Mouse (Mus musculus): ENCODE measurements around the gene Smug1. TPM values are rescaled to one million over a fixed set of nuclear protein-coding genes. Genes with fewer than 3 reads are reported as not detected.

Gene Smug1
- polyA plus RNA-seq, 1 experiment from 2014 or later: 19.5 TPM

- Histone ChIP-seq H3K4me2 (replicated peaks; ENCODE audit: low read depth, low read length) (no peak overlapping the region), H3K9ac (ENCODE audit: low read depth, low read length) (no peak overlapping the region), H3K4me3 (ENCODE audit: low read length) (no peak overlapping the region), H3K36me3 (ENCODE audit: control insufficient read depth, insufficient read depth, low read length) (peaks cover 71% of the 10 kb centered on the region), H3K4me1 (ENCODE audit: control insufficient read depth, insufficient read depth, low read length) (0 out of 2 replicates have a peak, but pooled peaks cover 12% of the 10 kb centered on the region), H3K27ac (ENCODE audit: low read depth, low read length) (no peak overlapping the region), H3K9me3 (ENCODE audit: control insufficient read depth, low read length) (no peaks in the 10 kb centered on the region), H3K27me3 (ENCODE audit: control insufficient read depth, insufficient read depth, low read length) (no peaks in the 10 kb centered on the region)
- ATAC-seq (ENCODE audit: low FRiP score, low TSS enrichment): no peak
- WGBS: 75% methylated on average over 2 of the region's 2 CpGs
Observed at GRCm38 (mm10) chr15:103193606-103194005, 26.7 kb upstream of the Smug1 start.

GRCm38 (mm10) chr15:103190531-103191462, 23.9 kb upstream of the Smug1 start:
- 26% methylated on average over 10 of the region's 10 CpGs for WGBS
- no peak overlapping the region for H3K9ac ChIP-seq (ENCODE audit: low read depth, low read length)
- H3K27me3 ChIP-seq (ENCODE audit: control insufficient read depth, insufficient read depth, low read length): no peaks in the 10 kb centered on the region
- H3K4me2 ChIP-seq (replicated peaks; ENCODE audit: low read depth, low read length): no peak overlapping the region
- no peaks in the 10 kb centered on the region for H3K9me3 ChIP-seq (ENCODE audit: control insufficient read depth, low read length)
- peak; percentile 71 for ATAC-seq (ENCODE audit: low FRiP score, low TSS enrichment)
- H3K27ac ChIP-seq (ENCODE audit: low read depth, low read length): peak overlapping the region; percentile 73; the same call in 1 of the 2 replicates
- peaks cover 43% of the 10 kb centered on the region for H3K36me3 ChIP-seq (ENCODE audit: control insufficient read depth, insufficient read depth, low read length)
- 0 out of 2 replicates have a peak, but pooled peaks cover 12% of the 10 kb centered on the region for H3K4me1 ChIP-seq (ENCODE audit: control insufficient read depth, insufficient read depth, low read length)
- H3K4me3 ChIP-seq (ENCODE audit: low read length): no peak overlapping the region

- peaks cover 36% of the 10 kb centered on the region for H3K36me3 ChIP-seq (ENCODE audit: control insufficient read depth, insufficient read depth, low read length)
- H3K27me3 ChIP-seq (ENCODE audit: control insufficient read depth, insufficient read depth, low read length): no peaks in the 10 kb centered on the region
- 0 out of 2 replicates have a peak, but pooled peaks cover 12% of the 10 kb centered on the region for H3K4me1 ChIP-seq (ENCODE audit: control insufficient read depth, insufficient read depth, low read length)
- peak; percentile 58 for ATAC-seq (ENCODE audit: low FRiP score, low TSS enrichment)
- H3K9me3 ChIP-seq (ENCODE audit: control insufficient read depth, low read length): no peaks in the 10 kb centered on the region
- no peak overlapping the region for H3K4me2 ChIP-seq (replicated peaks; ENCODE audit: low read depth, low read length)
- no peak overlapping the region for H3K4me3 ChIP-seq (ENCODE audit: low read length)
- peak overlapping the region; percentile 73; the same call in 1 of the 2 replicates for H3K27ac ChIP-seq (ENCODE audit: low read depth, low read length)
- 26% methylated on average over 7 of the region's 7 CpGs for WGBS
- H3K9ac ChIP-seq (ENCODE audit: low read depth, low read length): no peak overlapping the region
Observed at GRCm38 (mm10) chr15:103190083-103190482, 23.2 kb upstream of the Smug1 start.

GRCm38 (mm10) chr15:103187803-103188202, 20.9 kb upstream of the Smug1 start:
- no peak overlapping the region for H3K4me2 ChIP-seq (replicated peaks; ENCODE audit: low read depth, low read length)
- no peak overlapping the region for H3K9ac ChIP-seq (ENCODE audit: low read depth, low read length)
- H3K36me3 ChIP-seq (ENCODE audit: control insufficient read depth, insufficient read depth, low read length): peaks cover 17% of the 10 kb centered on the region
- H3K27ac ChIP-seq (ENCODE audit: low read depth, low read length): no peak overlapping the region
- WGBS: 51% methylated on average over 6 of the region's 6 CpGs
- H3K4me3 ChIP-seq (ENCODE audit: low read length): no peak overlapping the region
- H3K27me3 ChIP-seq (ENCODE audit: control insufficient read depth, insufficient read depth, low read length): no peaks in the 10 kb centered on the region
- H3K9me3 ChIP-seq (ENCODE audit: control insufficient read depth, low read length): no peaks in the 10 kb centered on the region
- no peak for ATAC-seq (ENCODE audit: low FRiP score, low TSS enrichment)
- H3K4me1 ChIP-seq (ENCODE audit: control insufficient read depth, insufficient read depth, low read length): peaks cover 22% of the 10 kb centered on the region

DNA sequence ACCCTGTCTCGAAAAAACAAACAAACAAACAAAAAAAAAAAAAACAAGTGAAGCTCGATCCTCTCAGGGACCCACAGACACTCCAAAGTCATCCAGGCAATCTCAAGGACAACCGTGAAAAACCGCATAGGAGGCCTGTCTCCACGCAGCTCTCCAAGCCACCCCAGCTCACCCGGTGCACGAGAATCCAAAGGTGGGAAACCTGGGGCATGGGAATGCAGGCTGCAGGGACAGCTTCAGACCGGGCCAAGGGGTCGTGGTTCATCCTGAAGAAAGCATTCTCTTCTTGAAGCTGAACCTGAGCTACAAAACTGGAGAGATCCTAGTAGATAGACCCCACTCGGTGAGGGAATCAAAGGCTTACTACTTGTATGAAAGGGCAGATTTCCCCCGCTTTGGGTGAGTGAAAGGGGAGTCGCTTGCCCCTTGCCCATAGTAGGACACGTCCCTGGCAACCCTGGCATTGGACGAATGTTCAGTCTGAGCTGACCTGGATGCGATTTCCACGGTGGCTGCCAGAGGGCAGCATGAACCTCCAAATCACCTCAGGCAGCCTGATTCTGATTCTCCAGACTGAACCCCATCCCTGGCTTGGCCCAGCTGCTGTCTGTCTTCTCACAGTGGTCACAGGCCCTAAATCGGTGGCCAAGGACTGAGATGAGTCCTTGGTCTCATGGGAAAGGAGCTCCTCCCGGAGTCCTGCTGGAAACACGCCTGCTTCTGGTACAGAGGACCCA, 18.7 kb upstream of the Smug1 start:
- peaks cover 17% of the 10 kb centered on the region for H3K4me1 ChIP-seq (ENCODE audit: control insufficient read depth, insufficient read depth, low read length)
- H3K9me3 ChIP-seq (ENCODE audit: control insufficient read depth, low read length): no peaks in the 10 kb centered on the region
- no peak overlapping the region for H3K4me2 ChIP-seq (replicated peaks; ENCODE audit: low read depth, low read length)
- no peaks in the 10 kb centered on the region for H3K36me3 ChIP-seq (ENCODE audit: control insufficient read depth, insufficient read depth, low read length)
- no peaks in the 10 kb centered on the region for H3K27me3 ChIP-seq (ENCODE audit: control insufficient read depth, insufficient read depth, low read length)
- ATAC-seq (ENCODE audit: low FRiP score, low TSS enrichment): no peak
- H3K4me3 ChIP-seq (ENCODE audit: low read length): no peak overlapping the region
- WGBS: 50% methylated on average over 19 of the region's 19 CpGs
- H3K9ac ChIP-seq (ENCODE audit: low read depth, low read length): no peak overlapping the region; the same call in 1 of the 2 replicates
- no peak overlapping the region for H3K27ac ChIP-seq (ENCODE audit: low read depth, low read length)

DNA sequence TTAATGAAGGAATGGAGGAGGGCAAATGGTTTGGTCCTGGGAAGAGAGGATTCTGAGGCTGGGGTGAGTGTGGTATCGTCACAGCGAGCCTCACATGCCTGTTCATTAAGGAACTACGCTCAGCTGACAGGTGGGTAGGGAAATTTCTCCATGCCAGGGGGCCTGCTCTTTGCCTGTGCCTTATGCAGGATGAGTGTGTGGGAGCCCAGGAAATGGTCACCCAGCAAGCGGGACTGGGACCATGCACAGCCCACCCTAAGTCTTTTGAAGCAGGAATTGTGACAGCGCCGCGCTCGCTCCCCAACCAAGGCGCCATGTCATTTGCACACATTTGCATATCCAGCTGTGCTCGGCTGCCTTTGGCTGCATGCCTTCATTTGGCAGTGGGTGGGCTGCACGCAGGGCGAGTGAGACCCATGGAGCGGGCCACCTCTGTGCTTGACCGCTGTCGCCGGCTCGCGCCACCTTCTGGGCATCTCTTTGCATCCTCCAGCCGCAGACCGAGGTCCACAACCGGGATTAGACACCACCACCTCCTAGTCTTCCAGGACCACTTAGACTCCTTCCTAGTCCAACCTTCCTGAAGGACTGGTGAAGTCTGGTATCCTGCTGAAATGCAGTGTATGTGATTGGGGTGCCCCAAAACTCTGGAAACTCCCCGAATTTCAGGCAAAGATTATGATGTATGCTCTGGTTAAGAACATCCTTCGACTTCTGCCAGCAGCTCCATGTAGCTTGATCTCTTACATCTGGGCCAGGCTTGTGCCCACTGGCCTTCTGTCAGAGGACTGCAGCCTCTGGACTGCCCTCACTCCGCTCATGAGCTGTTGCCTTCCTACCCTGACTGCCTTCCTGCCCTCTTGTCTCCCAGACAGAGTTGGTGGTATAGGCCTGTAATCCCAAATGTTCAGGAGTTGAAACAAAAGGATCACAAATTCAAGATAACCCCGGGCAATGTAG, 17.0 kb upstream of the Smug1 start:
- 10% methylated on average over 25 of the region's 25 CpGs for WGBS
- peak overlapping the region; percentile 76 for H3K4me2 ChIP-seq (replicated peaks; ENCODE audit: low read depth, low read length)
- H3K4me3 ChIP-seq (ENCODE audit: low read length): peak overlapping the region; percentile 33
- H3K36me3 ChIP-seq (ENCODE audit: control insufficient read depth, insufficient read depth, low read length): no peaks in the 10 kb centered on the region
- H3K27me3 ChIP-seq (ENCODE audit: control insufficient read depth, insufficient read depth, low read length): no peaks in the 10 kb centered on the region
- no peaks in the 10 kb centered on the region for H3K9me3 ChIP-seq (ENCODE audit: control insufficient read depth, low read length)
- peaks cover 23% of the 10 kb centered on the region for H3K4me1 ChIP-seq (ENCODE audit: control insufficient read depth, insufficient read depth, low read length)
- no peak overlapping the region for H3K27ac ChIP-seq (ENCODE audit: low read depth, low read length)
- H3K9ac ChIP-seq (ENCODE audit: low read depth, low read length): peak overlapping the region; percentile 44; the same call in 1 of the 2 replicates
- peak; percentile 30; the same call in 1 of the 2 replicates for ATAC-seq (ENCODE audit: low FRiP score, low TSS enrichment)

DNA sequence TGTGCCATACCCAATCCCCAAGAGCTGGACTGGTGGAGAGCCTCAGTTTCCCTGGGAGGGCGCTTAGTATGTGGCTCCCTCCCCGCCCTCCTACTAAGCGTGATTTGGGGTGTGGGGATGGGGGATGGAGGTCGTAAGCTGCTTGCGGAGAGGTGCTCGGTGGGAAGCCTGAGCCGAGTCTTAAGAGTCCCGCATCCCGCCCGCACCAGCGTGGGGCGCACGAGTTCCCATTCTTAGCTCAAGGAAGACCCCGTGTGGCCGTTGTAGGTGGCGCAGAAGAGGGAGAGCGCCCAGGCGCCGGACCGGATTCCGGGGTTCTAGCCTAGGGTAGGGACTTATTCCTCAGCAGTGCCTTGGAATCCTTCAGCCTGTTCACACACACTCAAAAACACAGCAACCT, 16.2 kb upstream of the Smug1 start:
- Histone ChIP-seq H3K4me2 (replicated peaks; ENCODE audit: low read depth, low read length) (peak overlapping the region; percentile 76), H3K9ac (ENCODE audit: low read depth, low read length) (peak overlapping the region; percentile 37; the same call in 1 of the 2 replicates), H3K27ac (ENCODE audit: low read depth, low read length) (no peak overlapping the region), H3K9me3 (ENCODE audit: control insufficient read depth, low read length) (no peaks in the 10 kb centered on the region), H3K4me3 (ENCODE audit: low read length) (peak overlapping the region; percentile 33), H3K4me1 (ENCODE audit: control insufficient read depth, insufficient read depth, low read length) (peaks cover 30% of the 10 kb centered on the region), H3K36me3 (ENCODE audit: control insufficient read depth, insufficient read depth, low read length) (no peaks in the 10 kb centered on the region), H3K27me3 (ENCODE audit: control insufficient read depth, insufficient read depth, low read length) (no peaks in the 10 kb centered on the region)
- peak; percentile 40 for ATAC-seq (ENCODE audit: low FRiP score, low TSS enrichment)
- under 1% methylated on average over 21 of the region's 21 CpGs for WGBS

- Histone ChIP-seq H3K4me1 (ENCODE audit: control insufficient read depth, insufficient read depth, low read length) (peaks cover 39% of the 10 kb centered on the region), H3K27me3 (ENCODE audit: control insufficient read depth, insufficient read depth, low read length) (peaks cover 3% of the 10 kb centered on the region; the same call in 1 of the 2 replicates), H3K9ac (ENCODE audit: low read depth, low read length) (peak overlapping the region; percentile 40; the same call in 1 of the 2 replicates), H3K4me2 (replicated peaks; ENCODE audit: low read depth, low read length) (peak overlapping the region; percentile 76), H3K36me3 (ENCODE audit: control insufficient read depth, insufficient read depth, low read length) (no peaks in the 10 kb centered on the region), H3K4me3 (ENCODE audit: low read length) (peak overlapping the region; percentile 33), H3K27ac (ENCODE audit: low read depth, low read length) (no peak overlapping the region), H3K9me3 (ENCODE audit: control insufficient read depth, low read length) (no peaks in the 10 kb centered on the region)
- under 1% methylated on average over 32 of the region's 48 CpGs for WGBS
- ATAC-seq (ENCODE audit: low FRiP score, low TSS enrichment): peak; percentile 45
Observed at GRCm38 (mm10) chr15:103182166-103182790, 15.4 kb upstream of the Smug1 start.
